ENCODE assay signal across 8 mouse cellular contexts in genomic region chr16:23127311-23127672, GRCm38 (mm10). TPM values are rescaled to one million over a fixed set of nuclear protein-coding genes. Genes with fewer than 3 reads are reported as not detected.
DNase-seq lines count a peak whose midpoint lies in the region; ATAC-seq and TF ChIP-seq lines count a peak whose summit lies in the region.

No protein-coding gene starts in this region.

- peak; percentile 46 for ATAC-seq in heart, embryonic 12.5 days (ENCODE audit: insufficient number of reproducible peaks, low FRiP score)
- no peak for ATAC-seq in forebrain, embryonic 15.5 days (replicated peaks)
- ATAC-seq in liver, embryonic 16.5 days (ENCODE audit: low read depth) = peak; percentile 16
- ATAC-seq in activated CD4-positive, CD25-positive, alpha-beta regulatory T cell, adult 4 months = no peak

- TF ChIP-seq CTCF in E14TG2a.4 (conservative IDR thresholded peaks at IDR 0.05; ENCODE audit: low read length) = no peak

- H3K9ac ChIP-seq in heart, embryonic 12.5 days = peak overlapping the region; percentile 81
- peak overlapping the region; percentile 91 for H3K9ac ChIP-seq in forebrain, embryonic 15.5 days (replicated peaks)
- peak overlapping the region; percentile 85 for H3K9ac ChIP-seq in liver, embryonic 16.5 days (ENCODE audit: low read depth, low read length)

- H3K4me1 ChIP-seq in heart, embryonic 12.5 days (replicated peaks) = peaks cover 14% of the 10 kb centered on the region
- peaks cover 27% of the 10 kb centered on the region for H3K4me1 ChIP-seq in E14TG2a.4 (replicated peaks; ENCODE audit: low read depth, low read length)
- peaks cover 26% of the 10 kb centered on the region for H3K4me1 ChIP-seq in forebrain, embryonic 15.5 days
- peaks cover 10% of the 10 kb centered on the region for H3K4me1 ChIP-seq in liver, embryonic 16.5 days (ENCODE audit: control insufficient read depth, low read depth, low read length)

- H3K27me3 ChIP-seq in heart, embryonic 12.5 days (replicated peaks) = no peaks in the 10 kb centered on the region
- H3K27me3 ChIP-seq in E14TG2a.4 (ENCODE audit: insufficient read depth, low read length) = no peaks in the 10 kb centered on the region
- no peaks in the 10 kb centered on the region for H3K27me3 ChIP-seq in forebrain, embryonic 15.5 days
- no peaks in the 10 kb centered on the region for H3K27me3 ChIP-seq in liver, embryonic 16.5 days (ENCODE audit: control insufficient read depth, insufficient read depth, low read depth, low read length)

- H3K36me3 ChIP-seq in heart, embryonic 12.5 days = peaks cover 20% of the 10 kb centered on the region
- H3K36me3 ChIP-seq in E14TG2a.4 (ENCODE audit: insufficient read depth, low read length) = peaks cover 41% of the 10 kb centered on the region
- H3K36me3 ChIP-seq in forebrain, embryonic 15.5 days = peaks cover 11% of the 10 kb centered on the region
- H3K36me3 ChIP-seq in liver, embryonic 16.5 days (ENCODE audit: control insufficient read depth, insufficient read depth) = peaks cover 15% of the 10 kb centered on the region

- H3K9me3 ChIP-seq in heart, embryonic 12.5 days (replicated peaks) = no peaks in the 10 kb centered on the region
- H3K9me3 ChIP-seq in E14TG2a.4 (ENCODE audit: low read length) = no peaks in the 10 kb centered on the region
- H3K9me3 ChIP-seq in forebrain, embryonic 15.5 days = no peaks in the 10 kb centered on the region
- no peaks in the 10 kb centered on the region for H3K9me3 ChIP-seq in liver, embryonic 16.5 days (replicated peaks; ENCODE audit: control insufficient read depth, low read length)

- intact Hi-C loops in left cerebral cortex, postnatal 14 days (cut with DNase I) = loop anchor here (1.0 kb wide), 1 partner anchor 20 kb away; the partner anchor contains the start of gene Eif4a2

- H3K4me3 ChIP-seq in heart, embryonic 12.5 days = peak overlapping the region; percentile 69
- peak overlapping the region; percentile 95 for H3K4me3 ChIP-seq in E14TG2a.4 (replicated peaks; ENCODE audit: low read length)
- peak overlapping the region; percentile 66 for H3K4me3 ChIP-seq in forebrain, embryonic 15.5 days
- peak overlapping the region; percentile 77 for H3K4me3 ChIP-seq in liver, embryonic 16.5 days (ENCODE audit: low read depth, low read length)

- no peak for DNase-seq in heart, adult 11 months
- DNase-seq in right cerebral cortex, postnatal 10 days (ENCODE audit: low spot score in 2 of 2) = no peak
- DNase-seq in left cerebral cortex, postnatal 14 days (ENCODE audit: low spot score in 2 of 2) = no peak

- WGBS in heart, embryonic 12.5 days = 0% methylated on average over 4 of the region's 4 CpGs
- WGBS in forebrain, embryonic 15.5 days = 3% methylated on average over 4 of the region's 4 CpGs
- 0% methylated on average over 4 of the region's 4 CpGs for WGBS in liver, embryonic 16.5 days (ENCODE audit: insufficient replicate concordance)

- H3K27ac ChIP-seq in heart, embryonic 12.5 days (ENCODE audit: poor library complexity, severe bottlenecking) = peak overlapping the region; percentile 94
- peak overlapping the region; percentile 95 for H3K27ac ChIP-seq in forebrain, embryonic 15.5 days (replicated peaks)
- H3K27ac ChIP-seq in liver, embryonic 16.5 days (ENCODE audit: low read length) = peak overlapping the region; percentile 96

- H3K4me2 ChIP-seq in heart, embryonic 12.5 days = peak overlapping the region; percentile 77
- peak overlapping the region; percentile 88 for H3K4me2 ChIP-seq in forebrain, embryonic 15.5 days (replicated peaks)
- H3K4me2 ChIP-seq in liver, embryonic 16.5 days (ENCODE audit: low read depth, low read length) = peak overlapping the region; percentile 82

RNA-seq across cellular contexts. Expression of gene Rfc4, which starts 0.2 kb away (rescaled TPM):
- 95.0 and 106 TPM in 2 replicates for polyA plus RNA-seq in heart, embryonic 12.5 days (2016; fragmentation: Nextera tagmentation; extraction: Ambion mirVana)
- polyA plus RNA-seq in forebrain, embryonic 15.5 days (2015; fragmentation: Nextera tagmentation; extraction: Ambion mirVana) = 71.7 and 87.2 TPM in 2 replicates
- 104 and 124 TPM in 2 replicates for polyA plus RNA-seq in liver, embryonic 16.5 days (2015; fragmentation: Nextera tagmentation; extraction: Ambion mirVana)
- 10 to 100 TPM; 51.8 to 68.2 TPM for polyA plus RNA-seq in activated CD4-positive, CD25-positive, alpha-beta regulatory T cell, adult 4 months (2017; shearing (Covaris generic))
- total RNA-seq in left cerebral cortex, postnatal 14 days (2021) = 1 to 10 TPM; 3.8 to 6.0 TPM

RNA-seq across cellular contexts. Expression of gene Adipoq, which starts 19.0 kb away (rescaled TPM):
- polyA plus RNA-seq in heart, embryonic 12.5 days (2016; fragmentation: Nextera tagmentation; extraction: Ambion mirVana) = 0.18 TPM in 1 of 2 replicates, not detected in the other
- polyA plus RNA-seq in forebrain, embryonic 15.5 days (2015; fragmentation: Nextera tagmentation; extraction: Ambion mirVana) = not detected in 2 replicates
- not detected in 2 replicates for polyA plus RNA-seq in liver, embryonic 16.5 days (2015; fragmentation: Nextera tagmentation; extraction: Ambion mirVana)
- polyA plus RNA-seq in activated CD4-positive, CD25-positive, alpha-beta regulatory T cell, adult 4 months (2017; shearing (Covaris generic)) = not detected
- total RNA-seq in left cerebral cortex, postnatal 14 days (2021) = not detected

RNA-seq across cellular contexts. Expression of gene Eif4a2, which starts 20.0 kb away (rescaled TPM):
- 195 and 209 TPM in 2 replicates for polyA plus RNA-seq in heart, embryonic 12.5 days (2016; fragmentation: Nextera tagmentation; extraction: Ambion mirVana)
- 338 and 359 TPM in 2 replicates for polyA plus RNA-seq in forebrain, embryonic 15.5 days (2015; fragmentation: Nextera tagmentation; extraction: Ambion mirVana)
- polyA plus RNA-seq in liver, embryonic 16.5 days (2015; fragmentation: Nextera tagmentation; extraction: Ambion mirVana) = 57.0 and 58.0 TPM in 2 replicates
- polyA plus RNA-seq in activated CD4-positive, CD25-positive, alpha-beta regulatory T cell, adult 4 months (2017; shearing (Covaris generic)) = 100 to 1,000 TPM; 399 to 481 TPM
- total RNA-seq in left cerebral cortex, postnatal 14 days (2021) = 100 to 1,000 TPM; 759 to 792 TPM

Comparison
In these comparisons a context has a peak if more than half of its experiments do, and no peak if none do; other contexts are left out.
1. ATAC-seq: peak in heart, embryonic 12.5 days (single experiment) and liver, embryonic 16.5 days (single experiment); none in forebrain, embryonic 15.5 days (single experiment) and activated CD4-positive, CD25-positive, alpha-beta regulatory T cell, adult 4 months (single experiment).
2. Peak in every context shown above with its lines, with median percentiles within 50 percentile points of each other: H3K27ac ChIP-seq, H3K4me2 ChIP-seq, H3K4me3 ChIP-seq and H3K9ac ChIP-seq.